Mouse (Mus musculus) heart, postnatal 0 days (tissue): ENCODE results near the gene Slc36a4.

Source experiments
- CTCF ChIP-seq: IDR thresholded peaks from 2 replicates; pipeline ENCODE4 v1.5.1; 2016; ENCODE audit warnings: antibody characterized with exemption, control low read depth, low read depth
- EP300 ChIP-seq: IDR thresholded peaks from 2 replicates; pipeline ENCODE4 v1.6.1; 2016; ENCODE audit warnings: antibody characterized with exemption, low read depth

- TF ChIP-seq CTCF (no peak), EP300 (no peak)
Observed at GRCm38 (mm10) chr9:15670002-15670527, 39.5 kb upstream of the Slc36a4 start.
